Mouse (Mus musculus): Measurements from ENCODE around the gene Olfr419. TPM values are rescaled to one million over a fixed set of nuclear protein-coding genes. Genes with fewer than 3 reads are reported as not detected.

Olfr419 gene
- polyA plus RNA-seq, 1 experiment from 2014 or later: not detected

GRCm38 (mm10) chr1:174204699-174205098 is 47.2 kb downstream of the Olfr419 start:
- WGBS: 72% methylated on average over 7 of the region's 7 CpGs
- H3K9ac ChIP-seq: no peak overlapping the region
- ATAC-seq (replicated peaks; ENCODE audit: low FRiP score): no peak
- no peaks in the 10 kb centered on the region for H3K9me3 ChIP-seq (replicated peaks)
- H3K4me1 ChIP-seq: no peaks in the 10 kb centered on the region
- no peak overlapping the region for H3K4me2 ChIP-seq
- H3K27me3 ChIP-seq: no peaks in the 10 kb centered on the region
- no peaks in the 10 kb centered on the region for H3K36me3 ChIP-seq
- no peak overlapping the region for H3K27ac ChIP-seq
- no peak overlapping the region for H3K4me3 ChIP-seq (replicated peaks)

Other genes starting within 250 kb of the Olfr419 start
- not detected in 2 replicates for gene Ifi205, start 220.3 kb downstream of the Olfr419 start, polyA plus RNA-seq (2015; fragmentation: Nextera tagmentation; extraction: Ambion mirVana)
- gene Olfr433, start 211.4 kb downstream of the Olfr419 start, polyA plus RNA-seq (2015; fragmentation: Nextera tagmentation; extraction: Ambion mirVana): not detected in 2 replicates
- gene Olfr432, start 202.9 kb downstream of the Olfr419 start, polyA plus RNA-seq (2015; fragmentation: Nextera tagmentation; extraction: Ambion mirVana): not detected in 2 replicates
- not detected in 2 replicates for gene Olfr430, start 185.5 kb downstream of the Olfr419 start, polyA plus RNA-seq (2015; fragmentation: Nextera tagmentation; extraction: Ambion mirVana)
- not detected in 2 replicates for gene Olfr429, start 167.7 kb downstream of the Olfr419 start, polyA plus RNA-seq (2015; fragmentation: Nextera tagmentation; extraction: Ambion mirVana)
- not detected in 2 replicates for gene Olfr427, start 155.2 kb downstream of the Olfr419 start, polyA plus RNA-seq (2015; fragmentation: Nextera tagmentation; extraction: Ambion mirVana)
- not detected in 2 replicates for gene Olfr231, start 130.9 kb downstream of the Olfr419 start, polyA plus RNA-seq (2015; fragmentation: Nextera tagmentation; extraction: Ambion mirVana)
- gene Olfr424, start 120.5 kb downstream of the Olfr419 start, polyA plus RNA-seq (2015; fragmentation: Nextera tagmentation; extraction: Ambion mirVana): not detected in 2 replicates
- gene Olfr420, start 96.4 kb downstream of the Olfr419 start, polyA plus RNA-seq (2015; fragmentation: Nextera tagmentation; extraction: Ambion mirVana): not detected in 2 replicates
- gene Spta1, start 79.3 kb downstream of the Olfr419 start, polyA plus RNA-seq (2015; fragmentation: Nextera tagmentation; extraction: Ambion mirVana): 0.57 and 0.77 TPM in 2 replicates
- 0.22 TPM in 1 of 2 replicates, not detected in the other for gene Mptx1, start 78.5 kb upstream of the Olfr419 start, polyA plus RNA-seq (2015; fragmentation: Nextera tagmentation; extraction: Ambion mirVana)
- gene Olfr417, start 113.1 kb upstream of the Olfr419 start, polyA plus RNA-seq (2015; fragmentation: Nextera tagmentation; extraction: Ambion mirVana): not detected in 2 replicates
- not detected in 2 replicates for gene Olfr248, start 139.0 kb upstream of the Olfr419 start, polyA plus RNA-seq (2015; fragmentation: Nextera tagmentation; extraction: Ambion mirVana)
- not detected in 2 replicates for gene Olfr414, start 172.0 kb upstream of the Olfr419 start, polyA plus RNA-seq (2015; fragmentation: Nextera tagmentation; extraction: Ambion mirVana)
- gene Olfr220, start 190.0 kb upstream of the Olfr419 start, polyA plus RNA-seq (2015; fragmentation: Nextera tagmentation; extraction: Ambion mirVana): not detected in 2 replicates
- gene Fmn2, start 249.8 kb upstream of the Olfr419 start, polyA plus RNA-seq (2015; fragmentation: Nextera tagmentation; extraction: Ambion mirVana): 0.59 and 0.95 TPM in 2 replicates

Data from kidney, embryonic 15.5 days (tissue).